Mouse (Mus musculus): Measurements from ENCODE around the gene Gimap8. TPM values are rescaled to one million over a fixed set of nuclear protein-coding genes. Genes with fewer than 3 reads are reported as not detected.
"Not testable (repeated sequence)": the region's sequence is repeated elsewhere in the genome, so short reads cannot be mapped to it uniquely, and the experiment has no call there.

The Gimap8 gene
- total RNA-seq, 2 experiments from 2014 or later = 10.8 to 12.0 TPM

- no peak for DNase-seq (ENCODE audit: low spot score in 2 of 2)
Measured at GRCm38 (mm10) chr6:48677492-48678345, 30.7 kb downstream of the Gimap8 start.

GRCm38 (mm10) chr6:48678391-48678790 is 31.4 kb downstream of the Gimap8 start:
- no peak for DNase-seq (ENCODE audit: low spot score in 2 of 2)

- DNase-seq (ENCODE audit: low spot score in 2 of 2) = no peak
Measured at GRCm38 (mm10) chr6:48679701-48680100, 32.7 kb downstream of the Gimap8 start.

- no peak for DNase-seq (ENCODE audit: low spot score in 2 of 2)
Measured at GRCm38 (mm10) chr6:48680421-48680820, 33.4 kb downstream of the Gimap8 start.

GRCm38 (mm10) chr6:48681472-48682090 is 34.5 kb downstream of the Gimap8 start:
- no peak for DNase-seq (ENCODE audit: low spot score in 2 of 2)

- no peak for DNase-seq (ENCODE audit: low spot score in 2 of 2)
Measured at GRCm38 (mm10) chr6:48682271-48682670, 35.2 kb downstream of the Gimap8 start.

- not testable (repeated sequence) for DNase-seq (ENCODE audit: low spot score in 2 of 2)
Measured at GRCm38 (mm10) chr6:48683263-48683821, 36.3 kb downstream of the Gimap8 start.

GRCm38 (mm10) chr6:48684319-48684718 is 37.3 kb downstream of the Gimap8 start, which contains the start of gene Gimap4:
TSS of gene Gimap4 (plus strand) at chr6:48684549.
- no peak for DNase-seq (ENCODE audit: low spot score in 2 of 2)

GRCm38 (mm10) chr6:48684806-48685205 is 37.8 kb downstream of the Gimap8 start:
- DNase-seq (ENCODE audit: low spot score in 2 of 2) = no peak

GRCm38 (mm10) chr6:48685251-48685650 is 38.2 kb downstream of the Gimap8 start:
- DNase-seq (ENCODE audit: low spot score in 2 of 2) = no peak

- DNase-seq (ENCODE audit: low spot score in 2 of 2) = no peak
Measured at GRCm38 (mm10) chr6:48685694-48686665, 38.9 kb downstream of the Gimap8 start.

- no peak for DNase-seq (ENCODE audit: low spot score in 2 of 2)
Measured at GRCm38 (mm10) chr6:48687077-48687476, 40.0 kb downstream of the Gimap8 start.

GRCm38 (mm10) chr6:48689320-48689719 is 42.3 kb downstream of the Gimap8 start:
- no peak for DNase-seq (ENCODE audit: low spot score in 2 of 2)

- no peak for DNase-seq (ENCODE audit: low spot score in 2 of 2)
Measured at GRCm38 (mm10) chr6:48692962-48693361, 45.9 kb downstream of the Gimap8 start.

GRCm38 (mm10) chr6:48696830-48697554 is 50.0 kb downstream of the Gimap8 start:
- no peak for DNase-seq (ENCODE audit: low spot score in 2 of 2)

- DNase-seq (ENCODE audit: low spot score in 2 of 2) = no peak
Measured at GRCm38 (mm10) chr6:48697555-48697930, 50.5 kb downstream of the Gimap8 start.

- no peak for DNase-seq (ENCODE audit: low spot score in 2 of 2)
Measured at GRCm38 (mm10) chr6:48698066-48698856, 51.2 kb downstream of the Gimap8 start.

- no peak for DNase-seq (ENCODE audit: low spot score in 2 of 2)
Measured at GRCm38 (mm10) chr6:48698888-48699287, 51.9 kb downstream of the Gimap8 start.

GRCm38 (mm10) chr6:48700251-48701075 is 53.4 kb downstream of the Gimap8 start:
- DNase-seq (ENCODE audit: low spot score in 2 of 2) = no peak

Data from adrenal gland, postnatal 4 days (tissue).